Mouse (Mus musculus): ENCODE data around the gene Noxa1.
A peak's percentile ranks its signal among the peaks of the same experiment; 100 is the strongest.

Gene Noxa1

GRCm38 (mm10) chr2:25095109-25095850, at the start of gene Noxa1:
TSS of gene Noxa1 (minus strand) at chr2:25095149.
- Histone ChIP-seq H3K36me3 (ENCODE audit: control insufficient read depth, insufficient read depth, low read length, poor library complexity, severe bottlenecking) (no peaks in the 10 kb centered on the region), H3K27me3 (ENCODE audit: control insufficient read depth, insufficient read depth, low read length, poor library complexity, severe bottlenecking) (no peaks in the 10 kb centered on the region)
- DNase-seq (ENCODE audit: low read depth, low spot score): peak; percentile 5

GRCm38 (mm10) chr2:25141921-25142320, 47.0 kb upstream of the Noxa1 start:
- Histone ChIP-seq H3K36me3 (ENCODE audit: control insufficient read depth, insufficient read depth, low read length, poor library complexity, severe bottlenecking) (no peaks in the 10 kb centered on the region), H3K27me3 (ENCODE audit: control insufficient read depth, insufficient read depth, low read length, poor library complexity, severe bottlenecking) (no peaks in the 10 kb centered on the region)
- DNase-seq (ENCODE audit: low read depth, low spot score): no peak

DNA sequence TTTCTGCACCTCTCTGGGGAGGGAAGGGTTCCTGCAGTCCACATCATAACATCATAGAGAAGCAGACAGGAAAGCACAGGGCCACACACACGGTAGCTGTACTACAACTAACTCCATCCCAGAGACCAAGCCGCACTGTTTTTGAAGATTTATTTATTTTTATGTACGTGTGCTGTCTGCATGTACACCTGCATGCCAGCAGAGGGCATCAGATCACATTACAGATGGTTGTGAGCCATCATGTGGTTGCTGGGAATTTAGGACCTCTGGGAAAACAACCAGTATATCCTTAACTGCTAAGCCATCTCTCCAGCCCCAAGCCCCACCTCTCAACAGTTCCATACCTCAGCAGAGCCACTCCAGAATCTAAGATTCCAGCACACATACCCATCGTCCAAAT, 46.2 kb upstream of the Noxa1 start:
- no peak for DNase-seq (ENCODE audit: low read depth, low spot score)

GRCm38 (mm10) chr2:25137832-25138231, 42.9 kb upstream of the Noxa1 start:
- no peak for DNase-seq (ENCODE audit: low read depth, low spot score)
- no peaks in the 10 kb centered on the region for H3K27me3 ChIP-seq (ENCODE audit: control insufficient read depth, insufficient read depth, low read length, poor library complexity, severe bottlenecking)
- H3K36me3 ChIP-seq (ENCODE audit: control insufficient read depth, insufficient read depth, low read length, poor library complexity, severe bottlenecking): no peaks in the 10 kb centered on the region

More for the DNA sequence above, 46.2 kb upstream of the Noxa1 start:
- Histone ChIP-seq H3K27me3 (ENCODE audit: control insufficient read depth, insufficient read depth, low read length, poor library complexity, severe bottlenecking) (no peaks in the 10 kb centered on the region), H3K36me3 (ENCODE audit: control insufficient read depth, insufficient read depth, low read length, poor library complexity, severe bottlenecking) (no peaks in the 10 kb centered on the region)

- no peaks in the 10 kb centered on the region for H3K27me3 ChIP-seq (ENCODE audit: control insufficient read depth, insufficient read depth, low read length, poor library complexity, severe bottlenecking)
- H3K36me3 ChIP-seq (ENCODE audit: control insufficient read depth, insufficient read depth, low read length, poor library complexity, severe bottlenecking): no peaks in the 10 kb centered on the region
- no peak for DNase-seq (ENCODE audit: low read depth, low spot score)
Observed at GRCm38 (mm10) chr2:25131601-25132000, 36.7 kb upstream of the Noxa1 start.

GRCm38 (mm10) chr2:25128072-25128471, 33.1 kb upstream of the Noxa1 start:
- DNase-seq (ENCODE audit: low read depth, low spot score): no peak
- H3K27me3 ChIP-seq (ENCODE audit: control insufficient read depth, insufficient read depth, low read length, poor library complexity, severe bottlenecking): no peaks in the 10 kb centered on the region

GRCm38 (mm10) chr2:25127206-25127605, 32.3 kb upstream of the Noxa1 start:
- Histone ChIP-seq H3K27me3 (ENCODE audit: control insufficient read depth, insufficient read depth, low read length, poor library complexity, severe bottlenecking) (no peaks in the 10 kb centered on the region), H3K36me3 (ENCODE audit: control insufficient read depth, insufficient read depth, low read length, poor library complexity, severe bottlenecking) (no peaks in the 10 kb centered on the region)
- DNase-seq (ENCODE audit: low read depth, low spot score): peak; percentile 81

More at GRCm38 (mm10) chr2:25128072-25128471, 33.1 kb upstream of the Noxa1 start:
- H3K36me3 ChIP-seq (ENCODE audit: control insufficient read depth, insufficient read depth, low read length, poor library complexity, severe bottlenecking): no peaks in the 10 kb centered on the region

GRCm38 (mm10) chr2:25126011-25127010, 31.4 kb upstream of the Noxa1 start:
- Histone ChIP-seq H3K36me3 (ENCODE audit: control insufficient read depth, insufficient read depth, low read length, poor library complexity, severe bottlenecking) (no peaks in the 10 kb centered on the region), H3K27me3 (ENCODE audit: control insufficient read depth, insufficient read depth, low read length, poor library complexity, severe bottlenecking) (no peaks in the 10 kb centered on the region)
- no peak for DNase-seq (ENCODE audit: low read depth, low spot score)

GRCm38 (mm10) chr2:25125146-25125545, 30.2 kb upstream of the Noxa1 start:
- H3K36me3 ChIP-seq (ENCODE audit: control insufficient read depth, insufficient read depth, low read length, poor library complexity, severe bottlenecking): no peaks in the 10 kb centered on the region
- no peaks in the 10 kb centered on the region for H3K27me3 ChIP-seq (ENCODE audit: control insufficient read depth, insufficient read depth, low read length, poor library complexity, severe bottlenecking)
- no peak for DNase-seq (ENCODE audit: low read depth, low spot score)

GRCm38 (mm10) chr2:25124411-25124810, 29.5 kb upstream of the Noxa1 start:
- Histone ChIP-seq H3K27me3 (ENCODE audit: control insufficient read depth, insufficient read depth, low read length, poor library complexity, severe bottlenecking) (no peaks in the 10 kb centered on the region), H3K36me3 (ENCODE audit: control insufficient read depth, insufficient read depth, low read length, poor library complexity, severe bottlenecking) (no peaks in the 10 kb centered on the region)
- DNase-seq (ENCODE audit: low read depth, low spot score): no peak

GRCm38 (mm10) chr2:25123527-25123926, 28.6 kb upstream of the Noxa1 start:
- Histone ChIP-seq H3K36me3 (ENCODE audit: control insufficient read depth, insufficient read depth, low read length, poor library complexity, severe bottlenecking) (no peaks in the 10 kb centered on the region), H3K27me3 (ENCODE audit: control insufficient read depth, insufficient read depth, low read length, poor library complexity, severe bottlenecking) (no peaks in the 10 kb centered on the region)
- DNase-seq (ENCODE audit: low read depth, low spot score): no peak

GRCm38 (mm10) chr2:25122666-25123065, 27.7 kb upstream of the Noxa1 start:
- no peak for DNase-seq (ENCODE audit: low read depth, low spot score)
- no peaks in the 10 kb centered on the region for H3K27me3 ChIP-seq (ENCODE audit: control insufficient read depth, insufficient read depth, low read length, poor library complexity, severe bottlenecking)
- no peaks in the 10 kb centered on the region for H3K36me3 ChIP-seq (ENCODE audit: control insufficient read depth, insufficient read depth, low read length, poor library complexity, severe bottlenecking)

GRCm38 (mm10) chr2:25120963-25121362, 26.0 kb upstream of the Noxa1 start:
- no peak for DNase-seq (ENCODE audit: low read depth, low spot score)
- no peaks in the 10 kb centered on the region for H3K36me3 ChIP-seq (ENCODE audit: control insufficient read depth, insufficient read depth, low read length, poor library complexity, severe bottlenecking)
- no peaks in the 10 kb centered on the region for H3K27me3 ChIP-seq (ENCODE audit: control insufficient read depth, insufficient read depth, low read length, poor library complexity, severe bottlenecking)

DNA sequence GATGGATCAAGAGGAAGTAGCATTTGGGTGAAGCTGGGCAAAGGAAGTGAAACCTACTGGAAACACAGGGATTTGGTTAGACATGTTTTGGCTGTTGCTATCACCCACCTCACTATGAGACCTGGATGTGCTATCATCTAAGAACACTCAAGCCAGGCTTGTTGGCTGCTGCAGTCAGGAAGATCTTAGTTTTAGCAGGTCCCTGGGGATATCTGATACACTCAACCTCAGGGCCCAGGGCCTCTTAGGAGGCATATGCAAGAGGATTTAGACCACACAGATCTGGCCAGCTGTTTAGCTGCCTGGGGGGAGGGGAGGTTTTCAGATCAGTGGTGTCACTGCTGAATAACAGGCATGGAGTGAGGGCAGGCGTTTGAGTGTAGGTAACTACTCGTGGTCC, 20.5 kb upstream of the Noxa1 start:
- DNase-seq (ENCODE audit: low read depth, low spot score): no peak

GRCm38 (mm10) chr2:25114308-25114707, 19.4 kb upstream of the Noxa1 start:
- no peaks in the 10 kb centered on the region for H3K27me3 ChIP-seq (ENCODE audit: control insufficient read depth, insufficient read depth, low read length, poor library complexity, severe bottlenecking)
- DNase-seq (ENCODE audit: low read depth, low spot score): no peak
- no peaks in the 10 kb centered on the region for H3K36me3 ChIP-seq (ENCODE audit: control insufficient read depth, insufficient read depth, low read length, poor library complexity, severe bottlenecking)

More for the DNA sequence above, 20.5 kb upstream of the Noxa1 start:
- H3K27me3 ChIP-seq (ENCODE audit: control insufficient read depth, insufficient read depth, low read length, poor library complexity, severe bottlenecking): no peaks in the 10 kb centered on the region
- no peaks in the 10 kb centered on the region for H3K36me3 ChIP-seq (ENCODE audit: control insufficient read depth, insufficient read depth, low read length, poor library complexity, severe bottlenecking)

Measured in splenic B cell, adult 2 months (primary cell).